Mouse (Mus musculus) MEL (cell line): ENCODE measurements at regions not wholly inside any gene's neighbourhood (a gene's known extent, or its start where the extent isn't known, plus 50 kb on each side); places are given as distances from the start of the nearest gene placed in this dataset.
"Not testable (repeated sequence)": the region's sequence is repeated elsewhere in the genome, so short reads cannot be mapped to it uniquely, and the experiment has no call there.

Source experiments
- DNase-seq: peaks from one replicate; pipeline ENCODE4 v3.0.0; 2011; ENCODE audit warnings: low read depth, low spot score
- H3K27ac ChIP-seq: 2 replicates; pipeline ENCODE4 v1.5.1; 2012; ENCODE audit warnings: low read depth, mild to moderate bottlenecking, control low read depth, low read length, moderate library complexity; ENCODE audit not compliant: control insufficient read depth
- H3K27me3 ChIP-seq, 2 experiments: fragments of 150-350 bp in 1 of 2; sonication (generic) in 1 of 2; 2 replicates each; pipeline ENCODE4 v1.6.1; 2012; ENCODE audit warnings: low read length in 2 of 2, mild to moderate bottlenecking in 2 of 2, improper control_type of control experiment in 1 of 2, moderate library complexity in 1 of 2; ENCODE audit not compliant: insufficient read depth in 2 of 2, control insufficient read depth in 1 of 2
- H3K36me3 ChIP-seq, 2 experiments: 2 replicates each; pipeline ENCODE4 v1.6.1; 2012 to 2014; ENCODE audit warnings: low read length in 2 of 2, improper control_type of control experiment in 1 of 2, inconsistent platforms in 1 of 2, mild to moderate bottlenecking in 1 of 2; ENCODE audit not compliant: insufficient read depth in 2 of 2, control insufficient read depth in 1 of 2
- H3K4me1 ChIP-seq, 2 experiments: fragments of 150-350 bp in 1 of 2; sonication (generic) in 1 of 2; 2 replicates each; pipeline ENCODE4 v1.6.1; 2012; ENCODE audit warnings: low read length in 2 of 2, improper control_type of control experiment in 1 of 2, mild to moderate bottlenecking in 1 of 2; ENCODE audit not compliant: insufficient read depth in 2 of 2, control insufficient read depth in 1 of 2
- H3K4me3 ChIP-seq, 2 experiments: fragments of 150-350 bp in 1 of 2; sonication (generic) in 1 of 2; 2 replicates each; pipeline ENCODE4 v1.5.1; 2012; ENCODE audit warnings: low read depth in 2 of 2, low read length in 2 of 2, mild to moderate bottlenecking in 2 of 2, moderate library complexity in 2 of 2, control low read depth in 1 of 2, improper control_type of control experiment in 1 of 2; ENCODE audit not compliant: control insufficient read depth in 1 of 2, insufficient read depth in 1 of 2
- H3K79me2 ChIP-seq: 2 replicates; pipeline ENCODE4 v1.6.1; 2012; ENCODE audit warnings: mild to moderate bottlenecking, low read length, moderate library complexity; ENCODE audit not compliant: control insufficient read depth, poor library complexity, insufficient read depth
- H3K9ac ChIP-seq: 2 replicates; pipeline ENCODE4 v1.6.1; 2012; ENCODE audit warnings: low read depth, mild to moderate bottlenecking, control low read depth, low read length, moderate library complexity; ENCODE audit not compliant: control insufficient read depth, poor library complexity, severe bottlenecking
- H3K9me3 ChIP-seq: fragments of 150-350 bp; sonication (generic); replicated peaks from 2 replicates; pipeline ENCODE4 v1.6.1; 2012; ENCODE audit warnings: mild to moderate bottlenecking, low read length, improper control_type of control experiment, moderate library complexity; ENCODE audit not compliant: insufficient read depth
- EP300 ChIP-seq, 2 experiments: IDR thresholded peaks; 2 replicates each; pipeline ENCODE4 v1.6.1; 2011; ENCODE audit warnings: improper control_type of control experiment in 2 of 2, low read length in 2 of 2, low read depth in 1 of 2, mild to moderate bottlenecking in 1 of 2
- ETS1 ChIP-seq: IDR thresholded peaks from 2 replicates; pipeline ENCODE4 v1.6.1; 2012; ENCODE audit warnings: low read depth, mild to moderate bottlenecking, inconsistent platforms, low read length, improper control_type of control experiment, moderate library complexity
- KAT2A ChIP-seq: conservative IDR thresholded peaks from 2 replicates; pipeline ENCODE4 v1.6.1; 2012; ENCODE audit warnings: low read depth, low read length, improper control_type of control experiment, inconsistent platforms
- MEF2A ChIP-seq: IDR thresholded peaks from 2 replicates; pipeline ENCODE4 v1.6.1; 2014; ENCODE audit warnings: low read depth, mild to moderate bottlenecking, inconsistent platforms, low read length, improper control_type of control experiment; ENCODE audit not compliant: poor library complexity, insufficient replicate concordance, severe bottlenecking; ENCODE audit errors: extremely low read depth
- MYC ChIP-seq: IDR thresholded peaks from 2 replicates; pipeline ENCODE4 v1.6.1; 2011; ENCODE audit warnings: low read depth, mild to moderate bottlenecking, low read length, improper control_type of control experiment, moderate library complexity
- NELFE ChIP-seq: IDR thresholded peaks from 2 replicates; pipeline ENCODE4 v1.6.1; 2011; ENCODE audit warnings: low read depth, low read length, improper control_type of control experiment
- NRF1 ChIP-seq: IDR thresholded peaks from 2 replicates; pipeline ENCODE4 v1.6.1; 2014; ENCODE audit warnings: low read depth, mild to moderate bottlenecking, inconsistent platforms, low read length, improper control_type of control experiment, moderate library complexity; ENCODE audit not compliant: poor library complexity, insufficient read depth, severe bottlenecking
- SIN3A ChIP-seq: IDR thresholded peaks from 2 replicates; pipeline ENCODE4 v1.6.1; 2012; ENCODE audit warnings: low read length, improper control_type of control experiment, inconsistent platforms
- TCF12 ChIP-seq: IDR thresholded peaks from 2 replicates; pipeline ENCODE4 v1.6.1; 2014; ENCODE audit warnings: low read depth, mild to moderate bottlenecking, inconsistent platforms, low read length, improper control_type of control experiment, moderate library complexity
- ZC3H11A ChIP-seq: IDR thresholded peaks from 2 replicates; pipeline ENCODE4 v1.6.1; 2012; ENCODE audit warnings: low read depth, mild to moderate bottlenecking, inconsistent platforms, low read length, improper control_type of control experiment
- ZKSCAN1 ChIP-seq: IDR thresholded peaks from 2 replicates; pipeline ENCODE4 v1.6.1; 2012; ENCODE audit warnings: low read depth, mild to moderate bottlenecking, inconsistent platforms, low read length, improper control_type of control experiment, moderate library complexity
- ZMIZ1 ChIP-seq: IDR thresholded peaks from 2 replicates; pipeline ENCODE4 v1.6.1; 2012; ENCODE audit warnings: low read depth, mild to moderate bottlenecking, inconsistent platforms, low read length, improper control_type of control experiment, moderate library complexity

- Histone ChIP-seq H3K27me3 (no peaks in the 10 kb centered on the region), H3K9me3 (no peaks in the 10 kb centered on the region; the same call in 1 of the 2 replicates), H3K9ac (no peak overlapping the region), H3K79me2 (no peaks in the 10 kb centered on the region), H3K4me3 (no peak overlapping the region), H3K27ac (no peak overlapping the region), H3K4me1 (no peaks in the 10 kb centered on the region), H3K36me3 (no peaks in the 10 kb centered on the region)
- TF ChIP-seq MEF2A (no peak), ZC3H11A (no peak), KAT2A (no peak), SIN3A (no peak), MYC (no peak)
- DNase-seq = no peak
Observed at GRCm38 (mm10) chr9:4994549-4995141, 198.6 kb upstream of the Gria4 start.

GRCm38 (mm10) chr9:4979401-4979800, 183.4 kb upstream of the Gria4 start:
- DNase-seq, H3K79me2 ChIP-seq, H3K9me3 ChIP-seq, H3K36me3 ChIP-seq, H3K27ac ChIP-seq, H3K27me3 ChIP-seq, H3K9ac ChIP-seq, H3K4me3 ChIP-seq, H3K4me1 ChIP-seq: not testable (repeated sequence)

DNA sequence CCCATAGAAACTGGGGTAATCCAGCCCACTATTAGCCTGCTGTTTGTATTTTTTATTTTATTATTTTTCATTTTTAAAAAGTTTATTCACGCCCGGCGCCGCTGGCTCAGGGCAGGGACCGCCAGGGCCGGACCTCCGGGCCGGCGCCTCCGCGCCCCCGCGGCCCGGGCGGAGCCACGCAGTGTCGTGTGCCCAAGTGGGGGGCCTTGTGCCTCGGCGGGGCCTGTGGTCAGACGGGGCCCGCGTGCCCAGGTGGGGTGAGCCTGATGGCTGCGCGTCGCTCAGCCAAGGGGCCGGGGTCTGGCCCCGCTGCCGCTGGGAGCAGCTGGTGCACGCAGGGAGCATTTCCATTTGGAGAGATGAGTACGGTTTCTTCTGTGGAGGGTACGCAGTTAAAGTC, 181.5 kb upstream of the Gria4 start:
- Histone ChIP-seq H3K4me1 (no peaks in the 10 kb centered on the region), H3K4me3 (no peak overlapping the region), H3K9ac (no peak overlapping the region), H3K36me3 (no peaks in the 10 kb centered on the region), H3K27me3 (no peaks in the 10 kb centered on the region), H3K9me3 (no peaks in the 10 kb centered on the region), H3K27ac (no peak overlapping the region), H3K79me2 (no peaks in the 10 kb centered on the region)
- DNase-seq = no peak
- TF ChIP-seq MEF2A (no peak), ZKSCAN1 (no peak), ETS1 (no peak), TCF12 (no peak), NRF1 (no peak), EP300 (IDR thresholded peaks at IDR 0.05; ENCODE audit: low read depth in 1 of 2, low read length in 2 of 2) (no peak), NELFE (no peak), ZC3H11A (no peak), ZMIZ1 (no peak)
